Mouse (Mus musculus) megakaryocyte, adult 5-6 weeks (primary cell): Measurements from ENCODE around the gene Snrnp25. TPM values are rescaled to one million over a fixed set of nuclear protein-coding genes. Genes with fewer than 3 reads are reported as not detected.

ENCODE experiments used
- ATAC-seq: 2 replicates; pipeline ENCODE4 v1.8.0; 2016; ENCODE audit warnings: mild to moderate bottlenecking, inconsistent platforms; ENCODE audit not compliant: poor library complexity, severe bottlenecking
- total RNA-seq, 2 experiments: library from RNA; stranded (forward) in 1 of 2; stranded (reverse) in 1 of 2; fragments of 153-499, 151-499 nt in 1 of 2; fragments of 221-1000, 200-1000 nt in 1 of 2; gene quantifications; 2 replicates each; pipeline versions ENCODE4 v1.2.3 to v1.2.4; 2015 to 2017

Snrnp25 gene
- total RNA-seq, 2 experiments from 2014 or later = 38.9 to 47.7 TPM

DNA sequence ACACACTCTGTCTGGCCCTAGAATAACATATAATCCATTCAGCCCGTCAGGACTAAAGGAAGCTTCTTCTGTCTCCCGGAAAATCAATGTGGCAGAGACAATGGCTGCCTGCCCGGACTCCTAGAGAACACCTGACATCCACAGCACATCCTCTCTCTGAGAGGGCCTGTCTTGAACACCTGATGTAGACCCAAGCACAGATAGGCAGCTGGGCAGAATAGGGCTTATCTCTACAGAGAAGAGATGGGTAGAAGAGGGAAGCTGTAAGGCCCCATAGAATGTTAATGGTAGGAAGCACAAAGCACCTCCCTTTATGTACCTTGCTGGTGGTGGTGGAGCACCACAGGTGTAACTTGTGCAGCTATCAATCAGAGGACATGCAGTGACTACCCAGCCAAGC lies 37.0 kb downstream of the Snrnp25 start:
- ATAC-seq = no peak

DNA sequence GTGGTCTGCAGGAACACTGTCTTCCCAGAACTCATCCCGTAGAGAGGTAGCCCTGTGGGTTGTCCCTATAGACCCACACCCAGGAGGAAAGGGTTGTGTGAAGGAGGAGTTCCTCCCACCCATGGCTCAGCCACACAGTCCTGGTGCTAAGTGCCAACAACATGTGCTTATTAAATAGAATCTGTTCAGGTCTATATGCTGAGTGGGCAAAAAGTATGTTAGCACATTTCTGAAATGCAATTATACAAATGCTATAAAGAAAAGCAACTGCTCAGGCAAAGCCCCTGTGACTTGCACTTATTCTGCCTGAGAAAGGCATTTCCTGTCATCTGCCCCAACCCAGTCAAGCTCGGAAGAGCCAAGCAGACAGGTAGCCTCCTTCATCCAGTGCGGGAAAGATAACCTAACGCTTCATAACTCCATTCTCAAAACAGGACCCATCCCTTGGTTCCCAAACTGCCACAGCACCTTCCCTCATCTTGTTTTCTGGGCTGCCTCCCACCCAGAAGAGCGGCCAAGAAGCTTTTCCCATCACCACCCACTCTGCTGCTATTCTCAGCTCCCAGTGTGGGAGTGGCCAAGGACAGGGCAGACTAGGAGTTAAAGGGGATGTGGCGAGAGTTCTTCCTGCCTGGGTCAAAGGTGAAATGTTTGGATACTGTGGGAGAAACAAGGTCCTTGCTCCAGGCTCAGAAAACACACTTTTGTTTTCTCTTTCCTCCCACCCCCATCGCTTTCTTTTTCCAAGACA lies 38.2 kb downstream of the Snrnp25 start:
- ATAC-seq = no peak

- ATAC-seq = no peak
Observed at GRCm38 (mm10) chr11:32244064-32244463, 38.8 kb downstream of the Snrnp25 start.

GRCm38 (mm10) chr11:32244617-32245016 lies 39.4 kb downstream of the Snrnp25 start:
- ATAC-seq = no peak

DNA sequence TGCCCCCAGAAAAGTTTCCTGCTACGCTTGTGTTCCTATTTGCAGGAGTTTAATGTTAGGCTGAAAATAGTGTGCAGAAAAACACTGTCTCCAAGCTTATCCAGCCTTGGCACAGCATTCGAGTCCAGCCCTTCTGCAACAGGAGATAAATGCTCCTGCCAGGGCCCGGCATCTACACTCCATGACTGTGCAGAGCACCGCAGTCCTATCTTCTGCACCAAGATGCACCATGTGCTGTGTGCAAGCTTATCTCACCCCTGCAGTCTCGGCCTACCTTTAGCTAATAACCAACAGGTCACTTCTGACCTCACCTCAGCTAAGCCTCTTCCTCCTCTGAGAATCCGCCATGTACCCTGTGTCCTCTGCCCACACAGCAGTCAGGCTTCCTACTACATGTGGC lies 40.4 kb downstream of the Snrnp25 start:
- peak; percentile 45 for ATAC-seq

GRCm38 (mm10) chr11:32247068-32247467 lies 41.9 kb downstream of the Snrnp25 start:
- ATAC-seq = peak; percentile 53

DNA sequence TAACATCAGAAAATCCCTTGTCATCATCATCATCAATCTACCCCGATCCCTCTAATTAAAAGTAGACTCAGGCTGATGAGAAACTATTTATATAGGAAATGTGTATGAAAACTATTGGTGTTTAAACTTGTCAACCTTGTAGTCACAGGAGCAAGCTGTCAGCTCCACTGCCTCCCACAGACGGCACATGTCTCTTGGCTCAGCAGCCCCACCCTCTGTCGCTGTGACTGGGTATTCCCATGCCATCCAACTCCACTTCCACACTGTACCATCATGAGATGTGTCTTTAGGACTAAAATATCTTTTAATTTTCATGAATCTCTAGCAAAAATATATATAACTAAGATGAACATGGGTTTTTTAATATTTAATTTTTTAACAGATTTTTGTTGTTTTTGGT lies 43.1 kb downstream of the Snrnp25 start:
- ATAC-seq = no peak

- peak; percentile 48 for ATAC-seq
Observed at GRCm38 (mm10) chr11:32250880-32251763, 45.9 kb downstream of the Snrnp25 start.

DNA sequence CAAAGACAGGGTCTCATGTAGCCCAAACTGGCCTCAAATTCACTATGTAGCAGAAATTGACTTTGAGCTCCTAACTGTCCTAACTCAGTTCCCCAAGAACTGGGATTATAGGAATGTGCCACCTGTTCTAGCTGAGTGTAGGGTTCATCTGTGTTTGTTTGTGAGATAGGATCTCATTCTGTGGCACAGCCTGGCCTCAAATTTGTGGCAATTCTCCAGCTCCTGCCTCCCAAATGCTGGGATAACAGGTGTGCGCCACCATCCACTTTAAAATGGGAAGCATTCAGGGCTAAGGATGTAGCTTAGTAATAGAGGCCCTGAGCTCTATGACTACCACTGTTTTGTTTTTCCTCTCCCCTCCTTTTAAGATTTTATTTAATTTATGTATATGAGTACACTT lies 47.9 kb downstream of the Snrnp25 start:
- no peak for ATAC-seq

DNA sequence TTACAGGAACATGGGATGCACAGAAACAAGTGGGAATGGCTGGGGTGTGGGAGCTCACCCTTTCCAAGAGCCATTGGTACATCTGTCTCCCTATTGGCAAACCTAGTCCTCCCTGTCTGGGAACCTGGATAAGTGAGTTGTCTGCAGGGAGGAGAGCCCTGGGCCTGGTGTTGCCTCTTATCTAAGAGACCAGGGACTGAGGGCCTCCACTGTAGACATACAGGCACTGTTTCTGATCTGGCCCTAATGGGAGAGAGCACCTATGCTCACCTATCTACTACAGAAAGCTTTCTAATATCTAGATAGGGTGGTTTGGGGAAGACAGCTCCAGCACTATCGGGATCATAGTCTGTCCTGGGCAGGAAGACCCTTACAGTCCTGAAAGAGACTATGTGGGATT lies 50.9 kb downstream of the Snrnp25 start:
- peak; percentile 30; the same call in 1 of the 2 replicates for ATAC-seq

GRCm38 (mm10) chr11:32256566-32256965 lies 51.4 kb downstream of the Snrnp25 start:
- no peak for ATAC-seq

Other genes with a start within 250 kb of the Snrnp25 start
- not detected in 2 replicates for gene 4930524B15Rik, start 239.8 kb upstream of the Snrnp25 start, total RNA-seq (2015)
- gene 4930524B15Rik, start 239.8 kb upstream of the Snrnp25 start, total RNA-seq (2017) = not detected in 2 replicates
- 0.20 and 1.4 TPM in 2 replicates for gene Nsg2, start 205.0 kb upstream of the Snrnp25 start, total RNA-seq (2015)
- 1.1 and 1.3 TPM in 2 replicates for gene Nsg2, start 205.0 kb upstream of the Snrnp25 start, total RNA-seq (2017)
- gene Il9r, start 5.1 kb upstream of the Snrnp25 start, total RNA-seq (2015) = not detected in 2 replicates
- gene Il9r, start 5.1 kb upstream of the Snrnp25 start, total RNA-seq (2017) = not detected in 2 replicates
- gene Rhbdf1, start 16.9 kb downstream of the Snrnp25 start, total RNA-seq (2015) = not detected in 2 replicates
- gene Rhbdf1, start 16.9 kb downstream of the Snrnp25 start, total RNA-seq (2017) = not detected in 2 replicates
- 9.8 and 12.1 TPM in 2 replicates for gene Mpg, start 21.1 kb downstream of the Snrnp25 start, total RNA-seq (2015)
- gene Mpg, start 21.1 kb downstream of the Snrnp25 start, total RNA-seq (2017) = 6.8 and 9.9 TPM in 2 replicates
- gene Nprl3, start 62.3 kb downstream of the Snrnp25 start, total RNA-seq (2015) = 6.6 and 10.7 TPM in 2 replicates
- 9.5 and 11.9 TPM in 2 replicates for gene Nprl3, start 62.3 kb downstream of the Snrnp25 start, total RNA-seq (2017)
- gene Hba-x, start 71.0 kb downstream of the Snrnp25 start, total RNA-seq (2015) = not detected in 2 replicates
- not detected in 2 replicates for gene Hba-x, start 71.0 kb downstream of the Snrnp25 start, total RNA-seq (2017)
- gene Hba-a1, start 78.1 kb downstream of the Snrnp25 start, total RNA-seq (2015) = 53.9 and 134 TPM in 2 replicates
- gene Hba-a1, start 78.1 kb downstream of the Snrnp25 start, total RNA-seq (2017) = 18.7 and 44.2 TPM in 2 replicates
- 1.1 TPM in 1 of 2 replicates, not detected in the other for gene Hbq1b, start 81.5 kb downstream of the Snrnp25 start, total RNA-seq (2015)
- gene Hbq1b, start 81.5 kb downstream of the Snrnp25 start, total RNA-seq (2017) = not detected in 2 replicates
- 72.7 and 158 TPM in 2 replicates for gene Hba-a2, start 91.1 kb downstream of the Snrnp25 start, total RNA-seq (2015)
- gene Hba-a2, start 91.1 kb downstream of the Snrnp25 start, total RNA-seq (2017) = 99.3 and 270 TPM in 2 replicates
- not detected in 2 replicates for gene Hbq1a, start 94.7 kb downstream of the Snrnp25 start, total RNA-seq (2015)
- gene Hbq1a, start 94.7 kb downstream of the Snrnp25 start, total RNA-seq (2017) = not detected in 2 replicates
- gene Sh3pxd2b, start 142.4 kb downstream of the Snrnp25 start, total RNA-seq (2015) = 5.3 and 7.0 TPM in 2 replicates
- gene Sh3pxd2b, start 142.4 kb downstream of the Snrnp25 start, total RNA-seq (2017) = 2.4 and 2.9 TPM in 2 replicates
- 2.3 and 3.4 TPM in 2 replicates for gene Ubtd2, start 250.0 kb downstream of the Snrnp25 start, total RNA-seq (2015)
- gene Ubtd2, start 250.0 kb downstream of the Snrnp25 start, total RNA-seq (2017) = 0.24 and 1.8 TPM in 2 replicates